Mouse (Mus musculus): Measurements from ENCODE around the gene Pls3. TPM values are rescaled to one million over a fixed set of nuclear protein-coding genes. Genes with fewer than 3 reads are reported as not detected.
"Not testable (repeated sequence)": the region's sequence is repeated elsewhere in the genome, so short reads cannot be mapped to it uniquely, and the experiment has no call there.

The Pls3 gene
- total and polyA plus RNA-seq, 3 experiments = 3.4 to 69.1 (median 63.4) TPM

GRCm38 (mm10) chrX:75777461-75777860 lies 97.5 kb downstream of the Pls3 start:
- no peak for DNase-seq

- DNase-seq = no peak
Observed at GRCm38 (mm10) chrX:75764794-75765328, 110.1 kb downstream of the Pls3 start.

- peak; percentile 72 for DNase-seq
Observed at GRCm38 (mm10) chrX:75764135-75764793, 110.7 kb downstream of the Pls3 start.

- not testable (repeated sequence) for DNase-seq
Observed at GRCm38 (mm10) chrX:75759461-75759860, 115.5 kb downstream of the Pls3 start.

GRCm38 (mm10) chrX:75759036-75759435 lies 115.9 kb downstream of the Pls3 start:
- DNase-seq = peak; percentile 83

GRCm38 (mm10) chrX:75757966-75758365 lies 117.0 kb downstream of the Pls3 start:
- DNase-seq = peak; percentile 84

- peak; percentile 47 for DNase-seq
Observed at GRCm38 (mm10) chrX:75754531-75754930, 120.5 kb downstream of the Pls3 start.

GRCm38 (mm10) chrX:75750126-75750725 lies 124.8 kb downstream of the Pls3 start:
- peak; percentile 73 for DNase-seq

GRCm38 (mm10) chrX:75749312-75749711 lies 125.7 kb downstream of the Pls3 start:
- DNase-seq = peak; percentile 82

GRCm38 (mm10) chrX:75744466-75744865 lies 130.5 kb downstream of the Pls3 start:
- peak; percentile 88 for DNase-seq

GRCm38 (mm10) chrX:75739464-75739863 lies 135.5 kb downstream of the Pls3 start:
- not testable (repeated sequence) for DNase-seq

All from adrenal gland, adult 2 months (tissue).